Mouse (Mus musculus): Measurements from ENCODE around the gene Thap12. TPM values are rescaled to one million over a fixed set of nuclear protein-coding genes. Genes with fewer than 3 reads are reported as not detected.

Thap12 gene
- polyA plus RNA-seq, 1 experiment from 2014 or later, result 60.6 TPM

DNA sequence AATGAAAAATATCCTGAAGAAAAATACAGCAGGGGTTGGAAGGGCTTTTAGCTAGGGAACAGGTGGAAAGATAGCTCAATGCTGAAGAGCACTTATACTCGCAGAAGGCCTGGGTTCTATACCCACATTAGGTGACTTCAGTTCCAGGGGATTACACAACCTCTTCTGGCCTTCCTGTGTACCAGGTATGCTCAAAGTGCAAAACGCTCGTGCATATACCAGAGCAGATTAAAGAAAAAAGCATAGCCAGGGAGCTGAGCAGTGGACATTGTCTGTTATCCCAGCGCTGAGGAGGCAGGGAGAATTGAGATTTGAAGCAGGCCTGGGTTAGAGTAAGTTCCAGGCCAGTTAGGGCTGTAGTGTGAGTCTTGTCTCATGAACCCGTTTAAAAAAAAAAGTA lies 1.4 kb downstream of the Thap12 start:
- H3K36me3 ChIP-seq, result peaks cover 5% of the 10 kb centered on the region
- H3K27ac ChIP-seq (replicated peaks), result peak overlapping the region; percentile 93
- H3K4me1 ChIP-seq, result peaks cover 31% of the 10 kb centered on the region
- H3K4me3 ChIP-seq, result peak overlapping the region; percentile 87
- H3K9me3 ChIP-seq (replicated peaks), result no peaks in the 10 kb centered on the region
- WGBS, result 74% methylated on average over 5 of the region's 5 CpGs
- DNase-seq (ENCODE audit: low spot score), result no peak
- no peaks in the 10 kb centered on the region for H3K27me3 ChIP-seq (ENCODE audit: low read depth, poor library complexity, severe bottlenecking)

DNA sequence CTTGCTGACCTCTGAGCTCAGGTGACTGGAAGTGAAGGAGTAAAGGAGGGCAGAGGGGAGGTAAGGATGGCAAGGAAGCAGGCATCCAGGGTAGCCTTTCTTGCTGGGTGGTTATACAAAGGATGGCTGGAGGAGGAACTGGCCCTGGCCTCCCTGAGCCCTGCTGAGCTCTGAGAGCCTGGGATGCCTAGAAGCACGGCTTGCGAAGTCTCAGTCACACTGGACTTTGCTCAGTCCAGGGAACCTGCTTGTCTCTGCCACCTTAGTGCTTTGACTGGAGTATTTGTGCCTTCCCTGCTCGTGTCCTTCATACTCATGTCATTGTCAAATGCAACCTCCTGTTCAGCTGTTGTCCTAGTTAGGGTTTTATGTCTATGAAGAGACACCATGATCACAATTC lies 10.8 kb downstream of the Thap12 start:
- H3K9me3 ChIP-seq (replicated peaks), result no peaks in the 10 kb centered on the region
- H3K4me3 ChIP-seq, result no peak overlapping the region
- no peak for DNase-seq (ENCODE audit: low spot score)
- H3K27me3 ChIP-seq (ENCODE audit: low read depth, poor library complexity, severe bottlenecking), result no peaks in the 10 kb centered on the region
- H3K36me3 ChIP-seq, result peaks cover 96% of the 10 kb centered on the region
- no peak overlapping the region for H3K27ac ChIP-seq (replicated peaks)
- H3K4me1 ChIP-seq, result no peaks in the 10 kb centered on the region
- 94% methylated on average over 3 of the region's 3 CpGs for WGBS

DNA sequence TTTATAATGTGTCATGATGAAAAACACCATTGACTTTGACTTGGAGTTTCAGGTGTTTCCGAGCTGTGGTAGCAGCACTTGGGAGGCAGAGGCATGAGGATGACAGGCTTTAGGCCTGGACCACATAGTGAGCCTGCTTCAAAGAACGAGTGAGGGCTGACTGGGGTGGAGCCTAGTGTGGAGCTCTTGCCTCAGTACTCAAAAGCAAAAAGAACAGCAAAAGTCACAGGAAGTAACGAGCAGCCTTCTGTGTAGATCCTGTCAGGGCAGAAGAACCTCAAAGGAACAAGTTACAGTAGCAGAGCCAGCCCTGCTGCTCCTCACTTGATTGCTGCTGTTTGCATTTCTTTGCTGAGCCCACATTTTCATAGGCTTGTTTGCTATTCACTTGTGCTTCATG lies 14.5 kb downstream of the Thap12 start:
- no peaks in the 10 kb centered on the region for H3K9me3 ChIP-seq (replicated peaks)
- no peak overlapping the region for H3K27ac ChIP-seq (replicated peaks)
- H3K4me1 ChIP-seq, result no peaks in the 10 kb centered on the region
- H3K36me3 ChIP-seq, result peaks cover 65% of the 10 kb centered on the region
- no peak overlapping the region for H3K4me3 ChIP-seq
- no peaks in the 10 kb centered on the region for H3K27me3 ChIP-seq (ENCODE audit: low read depth, poor library complexity, severe bottlenecking)
- no peak for DNase-seq (ENCODE audit: low spot score)
- 78% methylated on average over 3 of the region's 3 CpGs for WGBS

DNA sequence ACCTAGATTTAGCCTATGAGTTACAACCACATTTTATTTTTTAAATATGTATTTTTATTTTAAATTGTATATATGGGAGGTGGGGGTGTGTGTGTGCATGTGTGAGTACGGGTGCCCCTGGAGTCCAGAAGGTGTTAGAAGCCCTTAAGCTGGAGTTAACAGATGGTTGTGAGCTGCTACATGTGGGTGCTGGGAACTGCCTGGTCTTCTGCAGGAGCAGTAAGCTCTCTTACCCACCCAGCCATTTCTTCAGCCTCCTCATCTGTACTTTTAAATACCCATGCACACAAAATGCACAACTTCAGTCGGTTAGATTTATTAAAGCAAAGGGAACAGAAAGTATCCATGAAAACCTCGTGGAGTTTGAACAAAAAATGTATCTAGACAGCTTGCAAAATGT lies 16.9 kb downstream of the Thap12 start:
- no peak for DNase-seq (ENCODE audit: low spot score)
- Histone ChIP-seq H3K4me1 (peaks cover 3% of the 10 kb centered on the region; the same call in 1 of the 2 replicates), H3K9me3 (replicated peaks) (no peaks in the 10 kb centered on the region), H3K36me3 (peaks cover 42% of the 10 kb centered on the region), H3K27me3 (ENCODE audit: low read depth, poor library complexity, severe bottlenecking) (no peaks in the 10 kb centered on the region), H3K27ac (replicated peaks) (no peak overlapping the region), H3K4me3 (no peak overlapping the region)
- 93% methylated on average over 3 of the region's 3 CpGs for WGBS

DNA sequence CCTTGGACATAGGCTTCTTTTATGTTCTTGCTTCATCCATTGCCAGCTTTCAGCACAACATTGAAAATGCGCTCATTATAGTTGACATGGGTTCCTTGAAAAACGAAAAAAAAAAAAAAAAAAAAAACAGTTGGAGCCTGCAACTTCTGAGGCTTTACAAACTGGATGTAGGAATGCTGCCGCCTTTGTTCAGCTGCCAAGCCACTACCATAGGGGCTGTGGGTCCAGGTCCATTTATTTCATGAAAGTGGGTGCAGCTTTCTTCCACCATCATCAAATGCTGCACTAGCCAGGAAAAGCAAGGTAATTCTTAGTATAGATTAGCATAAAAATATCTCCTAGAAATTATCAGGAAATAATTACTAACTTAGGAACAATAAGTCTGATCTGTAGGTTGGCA lies 17.8 kb downstream of the Thap12 start:
- H3K4me1 ChIP-seq, result peaks cover 3% of the 10 kb centered on the region; the same call in 1 of the 2 replicates
- no peaks in the 10 kb centered on the region for H3K9me3 ChIP-seq (replicated peaks)
- WGBS, result 72% methylated on average over 3 of the region's 3 CpGs
- no peak for DNase-seq (ENCODE audit: low spot score)
- no peaks in the 10 kb centered on the region for H3K27me3 ChIP-seq (ENCODE audit: low read depth, poor library complexity, severe bottlenecking)
- H3K36me3 ChIP-seq, result peaks cover 32% of the 10 kb centered on the region
- no peak overlapping the region for H3K27ac ChIP-seq (replicated peaks)
- H3K4me3 ChIP-seq, result no peak overlapping the region

DNA sequence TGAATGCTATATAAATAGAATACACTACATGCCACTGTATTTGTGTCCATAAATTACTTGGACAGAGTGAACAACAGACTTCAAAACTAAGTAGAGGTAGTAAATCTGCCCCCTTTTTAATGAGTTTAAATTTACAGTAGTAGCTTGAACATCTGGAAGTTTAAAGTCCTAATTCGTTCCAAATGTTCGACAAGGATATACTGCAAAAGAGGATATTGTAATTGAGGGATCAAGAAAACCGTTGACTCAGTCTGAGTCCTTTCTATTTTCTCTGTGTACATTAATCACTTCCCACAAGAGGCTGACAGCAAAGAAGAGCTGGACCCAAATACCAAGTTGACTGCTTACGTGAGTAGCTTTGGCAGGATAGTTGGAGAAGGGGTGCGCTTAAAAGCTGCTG lies 18.3 kb downstream of the Thap12 start:
- WGBS, result 88% methylated on average over 5 of the region's 5 CpGs
- Histone ChIP-seq H3K9me3 (replicated peaks) (no peaks in the 10 kb centered on the region), H3K4me1 (peaks cover 3% of the 10 kb centered on the region; the same call in 1 of the 2 replicates), H3K4me3 (no peak overlapping the region), H3K36me3 (peaks cover 28% of the 10 kb centered on the region), H3K27ac (replicated peaks) (no peak overlapping the region), H3K27me3 (ENCODE audit: low read depth, poor library complexity, severe bottlenecking) (no peaks in the 10 kb centered on the region)
- DNase-seq (ENCODE audit: low spot score), result no peak

DNA sequence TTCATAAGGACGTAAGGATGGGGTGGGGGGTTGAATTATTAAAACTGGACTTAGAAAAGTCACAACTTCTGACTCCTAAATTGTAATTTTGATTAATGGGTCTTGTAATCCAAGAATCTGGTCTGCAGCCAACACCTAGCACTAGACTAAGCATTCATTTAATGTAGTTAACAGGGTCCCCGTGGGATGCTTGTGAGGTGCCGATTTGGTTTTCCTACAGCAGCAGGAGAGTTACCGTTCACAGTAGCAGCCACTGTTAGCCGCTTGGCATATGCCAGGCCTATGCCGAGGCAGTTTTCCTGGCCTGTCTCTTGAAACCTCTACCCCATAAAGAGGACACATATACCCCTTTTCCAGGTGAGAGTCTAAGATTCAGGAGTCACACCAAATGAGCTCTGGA lies 18.7 kb downstream of the Thap12 start:
- no peak overlapping the region for H3K27ac ChIP-seq (replicated peaks)
- H3K4me3 ChIP-seq, result no peak overlapping the region
- no peaks in the 10 kb centered on the region for H3K27me3 ChIP-seq (ENCODE audit: low read depth, poor library complexity, severe bottlenecking)
- H3K4me1 ChIP-seq, result peaks cover 3% of the 10 kb centered on the region; the same call in 1 of the 2 replicates
- no peak for DNase-seq (ENCODE audit: low spot score)
- H3K36me3 ChIP-seq, result peaks cover 23% of the 10 kb centered on the region
- no peaks in the 10 kb centered on the region for H3K9me3 ChIP-seq (replicated peaks)
- 87% methylated on average over 6 of the region's 6 CpGs for WGBS

DNA sequence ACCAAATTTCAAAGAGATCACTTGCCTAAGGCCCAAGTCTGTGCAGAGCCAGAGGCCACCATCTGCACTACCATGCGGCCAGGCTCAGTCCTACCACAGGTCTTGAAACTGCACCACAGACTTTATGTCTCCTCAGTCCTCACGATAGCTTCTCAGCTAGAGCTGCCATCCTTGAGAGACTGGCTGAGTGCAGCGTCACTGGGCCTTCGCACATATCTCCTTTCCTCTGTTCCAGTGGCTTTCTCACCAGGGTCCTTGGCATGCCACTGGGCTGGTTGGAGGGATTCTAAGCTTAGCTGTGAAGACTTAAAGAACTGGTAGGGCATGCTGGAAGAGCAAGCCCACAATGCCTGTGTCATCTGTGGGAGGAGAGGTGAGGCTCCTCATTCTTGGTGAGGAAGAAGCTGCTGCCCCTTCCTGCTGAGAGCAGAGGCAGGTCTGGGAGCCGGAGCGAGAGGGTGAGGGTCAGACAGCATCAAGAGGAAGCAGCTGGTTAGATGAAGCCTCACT lies 22.8 kb downstream of the Thap12 start:
- no peak for DNase-seq (ENCODE audit: low spot score)
- Histone ChIP-seq H3K4me1 (peaks cover 18% of the 10 kb centered on the region), H3K9me3 (replicated peaks) (no peaks in the 10 kb centered on the region), H3K36me3 (no peaks in the 10 kb centered on the region), H3K27me3 (ENCODE audit: low read depth, poor library complexity, severe bottlenecking) (peaks cover 18% of the 10 kb centered on the region), H3K27ac (replicated peaks) (no peak overlapping the region), H3K4me3 (no peak overlapping the region)
- WGBS, result 87% methylated on average over 6 of the region's 6 CpGs

DNA sequence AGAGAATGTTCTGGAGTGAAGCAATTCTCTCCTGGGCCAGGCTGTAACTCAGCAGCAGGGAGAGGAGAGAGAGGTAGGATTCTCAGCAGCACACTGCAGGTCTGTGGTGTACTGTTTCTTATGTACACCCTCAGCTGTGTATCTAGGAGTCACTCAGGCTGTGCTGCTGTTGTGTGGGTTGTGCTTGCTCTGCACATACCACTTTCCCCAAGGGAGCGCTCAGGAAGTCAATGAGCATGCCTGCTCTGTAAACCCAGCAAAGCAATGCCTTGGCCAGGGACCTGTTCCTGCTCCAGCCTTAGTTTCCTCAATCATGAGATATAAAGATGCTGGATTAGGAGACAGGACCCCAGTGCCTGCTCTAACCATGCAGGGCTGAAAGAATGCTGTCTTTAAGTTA lies 25.1 kb downstream of the Thap12 start:
- H3K4me3 ChIP-seq, result no peak overlapping the region
- H3K27ac ChIP-seq (replicated peaks), result no peak overlapping the region
- no peak for DNase-seq (ENCODE audit: low spot score)
- no peaks in the 10 kb centered on the region for H3K36me3 ChIP-seq
- H3K9me3 ChIP-seq (replicated peaks), result no peaks in the 10 kb centered on the region
- H3K27me3 ChIP-seq (ENCODE audit: low read depth, poor library complexity, severe bottlenecking), result peaks cover 23% of the 10 kb centered on the region
- H3K4me1 ChIP-seq, result peaks cover 18% of the 10 kb centered on the region
- WGBS, result 96% methylated on average over 1 of the region's 1 CpGs

DNA sequence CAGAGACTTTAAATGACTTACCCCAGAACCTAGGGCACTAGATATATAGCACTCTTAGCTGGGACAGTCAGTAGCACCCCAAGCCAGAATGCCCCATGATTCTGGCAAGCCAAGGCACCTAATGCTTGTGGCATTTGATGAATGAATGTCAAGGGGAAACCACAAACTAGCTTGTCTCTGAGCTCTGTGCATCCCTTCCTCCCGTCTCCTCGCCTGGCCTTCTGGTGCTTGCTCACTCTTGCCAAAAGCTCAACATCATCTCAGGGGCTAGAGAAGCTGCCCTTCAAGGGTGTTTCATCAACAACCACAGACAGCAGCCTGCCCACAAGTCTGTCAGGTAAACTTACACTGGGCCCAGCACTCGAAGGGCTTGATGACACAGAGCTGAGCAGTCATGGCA lies 25.6 kb downstream of the Thap12 start:
- Histone ChIP-seq H3K36me3 (no peaks in the 10 kb centered on the region), H3K27ac (replicated peaks) (no peak overlapping the region), H3K27me3 (ENCODE audit: low read depth, poor library complexity, severe bottlenecking) (peaks cover 23% of the 10 kb centered on the region), H3K4me1 (peaks cover 18% of the 10 kb centered on the region), H3K4me3 (no peak overlapping the region), H3K9me3 (replicated peaks) (no peaks in the 10 kb centered on the region)
- WGBS, result 90% methylated on average over 3 of the region's 3 CpGs
- no peak for DNase-seq (ENCODE audit: low spot score)

DNA sequence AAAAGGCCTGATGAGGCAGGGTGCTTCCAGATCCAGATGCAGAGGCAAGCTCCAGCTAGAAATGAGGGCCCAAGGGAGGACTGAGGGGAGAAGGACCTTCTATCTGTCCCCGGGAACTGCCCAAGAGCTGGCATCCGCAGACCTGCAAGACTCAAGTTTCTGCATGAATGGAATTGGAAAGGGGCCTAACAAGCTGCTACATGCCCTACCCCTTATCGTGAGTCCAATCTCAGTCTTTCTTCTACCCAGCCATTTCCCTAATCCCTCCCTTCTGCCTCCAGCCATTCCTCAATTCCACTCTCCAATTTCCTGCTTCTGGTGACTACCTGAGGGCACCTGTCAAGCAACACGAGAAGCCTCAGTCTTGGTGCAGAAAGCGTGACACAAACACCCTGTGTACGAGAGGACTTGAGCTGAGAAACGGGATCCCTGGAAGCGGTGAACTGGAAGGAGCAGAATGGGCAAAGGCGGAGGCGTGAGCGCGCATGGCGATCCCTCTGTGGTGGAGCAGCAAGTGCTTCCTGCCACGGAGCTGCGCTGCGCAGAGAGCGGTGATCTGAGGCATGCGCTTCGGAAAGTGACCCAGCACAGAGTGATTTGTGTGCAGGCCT lies 26.9 kb downstream of the Thap12 start:
- 12% methylated on average over 19 of the region's 19 CpGs for WGBS
- H3K27ac ChIP-seq (replicated peaks), result no peak overlapping the region

DNA sequence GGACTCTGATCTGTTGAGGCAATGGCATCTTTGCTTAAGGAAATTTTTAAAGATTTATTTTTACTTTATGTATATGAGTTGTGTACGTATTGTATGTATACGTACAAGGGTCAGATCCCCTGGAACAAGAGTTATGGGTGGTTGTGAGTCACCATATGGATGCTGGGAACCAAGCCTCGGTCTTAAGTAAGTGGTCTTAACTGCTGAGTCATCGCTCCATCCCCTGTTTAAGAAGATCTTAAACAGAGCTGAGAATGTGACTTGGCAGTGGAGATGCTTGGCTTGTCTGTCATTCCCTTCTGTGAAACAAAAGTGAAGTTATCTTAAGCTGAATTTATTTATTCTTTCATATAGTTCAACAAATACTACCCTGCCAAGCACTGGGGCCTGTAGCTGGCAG lies 31.1 kb downstream of the Thap12 start:
- Histone ChIP-seq H3K9me3 (replicated peaks) (no peaks in the 10 kb centered on the region), H3K4me1 (peaks cover 20% of the 10 kb centered on the region), H3K4me3 (no peak overlapping the region), H3K36me3 (no peaks in the 10 kb centered on the region), H3K27ac (replicated peaks) (no peak overlapping the region), H3K27me3 (ENCODE audit: low read depth, poor library complexity, severe bottlenecking) (peaks cover 28% of the 10 kb centered on the region)
- no peak for DNase-seq (ENCODE audit: low spot score)
- 91% methylated on average over 4 of the region's 4 CpGs for WGBS

More for the DNA sequence above, 26.9 kb downstream of the Thap12 start:
- no peaks in the 10 kb centered on the region for H3K9me3 ChIP-seq (replicated peaks)
- DNase-seq (ENCODE audit: low spot score), result peak; percentile 33
- H3K27me3 ChIP-seq (ENCODE audit: low read depth, poor library complexity, severe bottlenecking), result peaks cover 25% of the 10 kb centered on the region
- peak overlapping the region; percentile 41 for H3K4me3 ChIP-seq
- H3K4me1 ChIP-seq, result peaks cover 14% of the 10 kb centered on the region
- no peaks in the 10 kb centered on the region for H3K36me3 ChIP-seq

DNA sequence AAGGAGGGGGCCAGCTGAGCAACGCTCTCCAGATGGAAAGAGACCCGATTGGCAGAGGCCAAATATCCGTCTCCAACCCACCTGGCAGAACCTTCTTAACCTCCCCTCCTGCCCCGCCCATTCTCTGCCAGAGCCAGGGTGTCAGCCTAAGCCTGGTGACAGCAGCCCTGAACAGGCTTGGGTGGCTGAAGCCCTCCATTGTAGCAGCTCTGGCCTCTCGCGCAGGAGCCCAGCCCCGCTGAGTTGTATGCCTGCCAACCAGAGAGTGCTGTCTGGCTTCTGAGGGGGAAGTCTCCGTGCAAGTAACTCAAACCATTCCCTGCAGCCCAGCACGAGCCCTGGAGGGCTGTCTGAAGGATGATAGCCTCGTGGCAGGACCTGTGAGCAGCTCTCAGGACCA lies 32.0 kb downstream of the Thap12 start:
- WGBS, result 36% methylated on average over 10 of the region's 10 CpGs
- H3K4me1 ChIP-seq, result peaks cover 16% of the 10 kb centered on the region
- no peaks in the 10 kb centered on the region for H3K36me3 ChIP-seq
- no peaks in the 10 kb centered on the region for H3K9me3 ChIP-seq (replicated peaks)
- DNase-seq (ENCODE audit: low spot score), result no peak
- H3K4me3 ChIP-seq, result no peak overlapping the region
- no peak overlapping the region; the same call in 1 of the 2 replicates for H3K27ac ChIP-seq (replicated peaks)
- H3K27me3 ChIP-seq (ENCODE audit: low read depth, poor library complexity, severe bottlenecking), result peaks cover 20% of the 10 kb centered on the region

Data from midbrain, embryonic 10.5 days (tissue).